Mouse (Mus musculus): ENCODE results near the gene Abcd1.
"Not testable (repeated sequence)": the region's sequence is repeated elsewhere in the genome, so short reads cannot be mapped to it uniquely, and the experiment has no call there.

Abcd1 gene

DNA sequence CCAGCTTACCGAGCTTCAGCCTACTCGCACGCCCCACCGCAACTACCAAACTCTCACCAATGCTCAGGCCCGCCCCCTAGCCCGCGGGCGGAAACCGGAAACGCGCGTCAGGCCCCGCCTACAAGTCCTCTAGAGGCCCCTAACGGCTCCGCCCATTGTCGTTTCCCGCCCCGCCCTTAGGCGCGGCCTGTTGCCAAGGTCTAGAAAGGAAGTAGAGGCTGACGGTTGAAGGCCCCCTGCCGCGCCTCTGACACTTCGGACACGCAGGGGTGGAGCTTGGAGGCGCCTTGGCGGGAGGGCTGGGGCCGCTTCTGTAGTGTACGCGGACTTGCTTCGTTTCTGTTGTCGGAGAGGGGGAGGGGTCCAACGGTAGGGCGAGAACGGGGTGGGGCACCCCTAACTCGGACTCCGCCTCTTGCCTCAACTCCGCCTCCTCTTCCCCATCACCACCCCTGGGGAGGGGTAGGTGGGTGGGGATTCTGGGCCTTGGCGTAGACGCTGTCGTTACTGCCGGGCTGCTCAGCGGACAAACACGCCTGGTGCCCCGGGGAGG, at the start of gene Abcd1, which contains the start of gene Bcap31:
TSS of gene Abcd1 (plus strand) at position 489 of the 553 bp plus-strand sequence.
TSS of gene Bcap31 (minus strand) at position 67 of the 553 bp plus-strand sequence.
- DNase-seq, result peak; percentile 88

DNA sequence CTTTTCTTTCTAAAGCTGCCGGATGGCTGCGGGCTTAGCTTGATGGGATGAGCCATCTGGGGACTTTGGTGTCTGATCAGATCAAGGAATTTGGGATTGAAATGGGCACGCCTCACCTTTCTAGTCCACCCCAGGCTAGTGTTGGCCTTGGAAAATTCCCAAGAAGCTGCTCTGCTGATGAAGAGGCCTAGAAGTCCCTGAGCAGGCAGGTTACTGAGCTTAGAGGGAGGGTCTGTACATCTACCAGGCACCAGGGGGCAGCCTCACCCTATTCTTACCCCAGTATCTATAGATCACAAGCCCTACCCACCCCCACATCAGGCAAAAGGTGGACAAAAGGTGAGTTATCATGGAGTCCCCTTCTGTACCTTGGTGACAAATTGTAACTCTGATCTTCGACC, 44.4 kb upstream of the Abcd1 start:
- DNase-seq, result peak; percentile 56

DNA sequence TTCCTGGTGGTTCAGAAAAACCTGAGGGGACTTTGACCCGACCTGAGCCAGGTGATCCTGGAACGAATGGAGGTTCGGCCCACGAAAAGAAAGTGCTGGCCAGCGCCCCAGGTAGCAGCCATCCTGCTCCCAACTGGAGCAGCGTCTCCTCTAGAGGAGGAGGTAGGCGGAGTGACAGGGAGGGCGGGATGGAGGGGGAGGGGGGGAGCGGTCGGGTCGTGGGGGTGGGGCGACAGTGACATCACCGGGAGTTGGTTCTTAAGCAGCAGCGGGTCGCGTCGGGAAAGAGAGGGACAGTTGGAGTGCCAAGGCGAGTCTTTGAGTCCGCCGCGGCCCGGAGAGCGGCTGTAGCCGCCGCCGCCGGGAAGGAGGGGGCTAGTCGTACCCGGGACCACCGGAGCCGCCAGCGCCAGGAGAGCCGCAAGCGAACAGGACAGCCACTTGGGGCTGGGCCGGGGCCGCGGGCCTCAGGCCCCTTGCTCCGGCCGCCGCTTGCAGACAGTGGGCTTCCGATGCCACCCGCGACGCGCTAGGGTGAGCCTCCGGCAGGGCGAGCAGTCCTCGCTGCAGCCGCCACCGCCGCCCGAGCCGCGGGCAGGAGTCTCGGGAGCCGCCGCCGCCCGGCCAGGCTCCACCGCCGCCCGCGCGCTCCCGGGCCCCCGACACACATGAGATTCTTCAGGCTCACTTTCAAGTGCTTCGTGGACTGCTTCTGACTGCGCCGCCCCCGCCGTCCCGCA, 43.3 kb upstream of the Abcd1 start, which contains the start of gene Slc6a8:
TSS of gene Slc6a8 (plus strand) at position 272 of the 740 bp plus-strand sequence.
- peak; percentile 43 for DNase-seq

DNA sequence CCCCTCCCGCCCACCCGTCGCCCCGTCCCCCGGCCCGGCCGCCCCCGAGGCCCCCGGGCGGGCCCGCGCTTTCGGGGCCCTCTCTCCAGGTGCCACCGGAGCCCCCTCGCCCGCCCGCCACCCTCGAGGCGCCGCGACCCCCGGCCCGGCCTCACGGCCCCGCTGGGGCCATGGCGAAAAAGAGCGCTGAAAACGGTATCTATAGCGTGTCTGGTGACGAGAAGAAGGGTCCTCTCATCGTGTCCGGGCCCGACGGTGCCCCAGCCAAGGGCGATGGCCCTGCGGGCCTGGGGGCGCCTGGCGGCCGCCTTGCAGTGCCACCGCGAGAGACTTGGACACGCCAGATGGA, 42.8 kb upstream of the Abcd1 start:
- DNase-seq, result no peak

DNA sequence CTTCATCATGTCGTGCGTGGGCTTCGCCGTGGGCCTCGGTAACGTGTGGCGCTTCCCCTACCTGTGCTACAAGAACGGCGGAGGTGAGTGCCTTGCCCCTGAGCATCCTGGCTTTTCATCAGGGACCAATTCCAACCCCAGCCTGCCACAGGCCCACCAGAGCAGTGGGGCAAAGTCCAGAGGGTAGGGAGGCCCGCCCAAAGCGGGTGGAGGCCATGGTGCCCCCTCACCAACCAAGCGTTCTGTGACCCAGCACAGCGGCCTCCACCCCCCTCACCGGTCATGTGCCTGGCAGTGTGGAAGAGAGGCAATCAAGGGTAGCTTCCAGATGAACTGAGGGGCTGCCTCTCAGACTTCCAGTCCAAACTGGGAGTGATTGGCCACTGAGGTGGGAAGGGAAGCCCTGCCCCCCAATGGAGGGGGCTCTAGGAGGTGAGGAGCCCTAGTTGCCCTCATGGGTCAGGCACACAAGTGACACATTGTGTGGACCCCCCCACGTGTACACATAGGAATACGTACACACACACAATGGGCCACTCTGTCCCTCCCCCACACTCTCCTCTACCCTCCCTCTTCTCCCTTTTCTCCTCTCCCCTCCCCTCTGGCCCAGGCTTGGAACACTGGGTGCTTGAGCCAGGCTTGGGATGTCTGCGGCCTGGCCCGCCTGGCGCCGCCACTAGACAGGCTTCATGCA, 42.3 kb upstream of the Abcd1 start:
- DNase-seq, result peak; percentile 43

DNA sequence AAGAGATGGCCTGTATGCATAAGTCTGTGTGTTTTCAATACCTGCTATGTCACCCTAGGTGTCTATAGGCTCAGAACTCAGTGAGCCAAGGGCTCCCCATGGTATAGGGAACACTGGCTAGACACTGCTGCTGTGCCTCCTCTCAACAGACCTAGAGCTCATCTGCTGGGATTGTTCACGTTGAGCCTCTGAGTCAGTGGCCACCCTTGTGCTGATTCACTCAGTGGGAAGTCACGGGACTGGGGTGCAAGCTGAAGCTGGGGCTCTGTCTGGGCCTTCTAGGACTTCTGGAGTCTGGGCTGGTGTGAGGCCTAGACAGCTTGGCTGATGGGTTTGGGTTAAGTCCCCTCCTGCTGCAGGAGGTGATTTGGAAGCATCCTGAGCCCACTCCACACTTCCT, 41.2 kb upstream of the Abcd1 start:
- DNase-seq, result no peak

DNA sequence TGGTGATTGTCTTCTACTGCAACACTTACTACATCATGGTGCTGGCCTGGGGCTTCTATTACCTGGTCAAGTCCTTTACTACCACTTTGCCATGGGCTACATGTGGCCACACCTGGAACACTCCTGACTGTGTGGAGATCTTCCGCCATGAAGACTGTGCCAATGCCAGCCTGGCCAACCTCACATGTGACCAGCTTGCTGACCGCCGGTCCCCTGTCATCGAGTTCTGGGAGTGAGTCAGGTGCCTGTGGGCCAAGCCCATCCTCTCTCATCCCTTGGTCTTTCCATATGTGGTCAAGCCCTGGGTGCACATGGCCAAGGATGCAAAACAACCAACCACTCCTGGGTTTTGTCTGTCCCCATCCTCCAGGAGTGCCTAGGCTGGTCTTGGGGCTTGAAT, 39.7 kb upstream of the Abcd1 start:
- no peak for DNase-seq

DNA sequence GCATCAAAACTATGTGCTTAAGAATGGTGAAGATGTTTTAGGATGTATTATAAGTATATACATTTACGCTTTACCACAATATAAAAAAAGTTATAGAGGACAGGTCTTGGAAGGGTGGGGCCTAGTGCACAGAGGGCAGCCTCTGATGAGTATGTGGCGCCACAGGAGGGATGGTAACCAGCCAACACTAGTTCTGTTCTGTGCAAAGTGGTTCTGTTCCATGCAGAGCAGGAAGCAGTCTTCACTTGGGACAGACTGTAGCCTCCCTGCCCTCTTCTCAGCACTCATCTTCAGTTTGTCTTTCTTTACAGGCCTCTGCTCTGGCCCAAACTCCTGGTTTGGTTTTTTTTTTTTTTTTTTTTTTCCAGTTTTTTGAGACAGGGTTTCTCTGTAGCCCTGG, 32.2 kb upstream of the Abcd1 start:
- no peak for DNase-seq

DNA sequence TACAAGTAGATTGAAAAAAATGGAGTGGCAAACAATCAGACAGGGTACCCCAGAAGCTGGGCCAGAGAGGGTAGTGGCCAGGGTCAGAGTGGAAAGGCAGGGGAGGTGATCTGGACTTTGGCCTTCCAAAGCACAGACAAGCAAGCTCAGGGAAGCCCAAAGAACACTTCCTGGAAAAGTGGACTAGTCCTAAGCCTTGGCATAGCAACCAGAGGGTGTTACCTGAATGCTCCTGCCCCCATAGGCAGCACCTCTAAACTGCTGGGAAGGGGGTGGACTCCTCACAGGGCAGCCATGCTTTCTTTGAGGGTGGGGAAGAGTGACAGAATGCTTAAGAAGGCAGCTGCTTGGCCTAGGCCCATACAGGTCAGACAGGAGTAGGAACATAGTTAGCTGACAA, 31.4 kb upstream of the Abcd1 start:
- DNase-seq, result no peak

DNA sequence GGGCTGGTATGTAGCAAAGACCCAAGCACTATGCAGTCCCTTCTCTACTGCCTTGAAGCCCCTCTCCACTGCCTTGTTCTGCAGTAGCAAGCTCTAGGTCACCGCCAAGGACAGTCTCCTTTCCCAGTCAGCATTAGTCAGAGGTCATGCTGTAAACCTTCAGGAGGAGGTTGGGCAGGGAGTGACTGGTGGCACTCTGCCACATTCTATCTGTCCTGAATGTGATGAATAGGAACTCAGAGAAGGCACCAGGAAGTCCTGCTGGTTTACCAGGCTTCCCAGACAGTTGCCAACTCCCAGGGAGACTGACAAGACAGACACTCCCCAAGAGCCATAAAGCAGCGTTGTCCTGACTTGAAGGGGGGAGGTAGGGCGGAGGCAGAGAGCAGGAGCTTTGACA, 30.8 kb upstream of the Abcd1 start:
- no peak for DNase-seq

DNA sequence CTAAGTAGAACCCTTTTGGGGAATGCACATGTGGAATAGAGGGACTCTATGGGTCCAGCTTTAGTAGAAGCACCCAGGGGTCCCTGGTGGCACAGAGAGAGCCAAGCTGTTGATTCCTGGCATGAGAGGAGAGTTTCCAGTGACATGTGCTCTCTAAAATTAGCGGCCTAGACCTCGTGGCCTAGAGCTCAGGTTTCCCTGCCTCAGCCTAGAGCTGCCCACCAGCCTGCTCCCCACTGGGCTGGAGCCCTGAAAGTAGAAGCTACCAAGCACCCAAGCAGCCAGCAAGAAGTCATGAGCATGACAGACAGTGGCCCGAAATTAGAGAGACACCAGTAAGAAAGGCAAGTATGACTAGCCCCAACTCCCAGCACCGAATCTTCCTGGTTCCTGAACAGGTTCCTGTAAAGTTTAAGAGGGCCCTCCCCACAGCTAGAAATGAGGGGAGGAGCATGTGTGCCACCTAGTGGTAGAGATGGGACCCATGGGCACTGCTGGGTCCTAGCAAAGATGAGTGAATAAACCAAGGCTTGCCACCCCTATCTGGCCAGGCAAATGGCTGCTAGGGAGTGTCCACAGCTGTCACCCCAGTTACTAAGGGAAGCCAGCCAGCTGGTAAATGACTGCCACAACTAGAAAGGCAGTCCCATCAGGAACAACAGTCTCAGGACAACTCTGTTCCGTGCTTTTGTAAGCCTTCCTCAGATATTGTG, 25.3 kb upstream of the Abcd1 start:
- peak; percentile 26 for DNase-seq

DNA sequence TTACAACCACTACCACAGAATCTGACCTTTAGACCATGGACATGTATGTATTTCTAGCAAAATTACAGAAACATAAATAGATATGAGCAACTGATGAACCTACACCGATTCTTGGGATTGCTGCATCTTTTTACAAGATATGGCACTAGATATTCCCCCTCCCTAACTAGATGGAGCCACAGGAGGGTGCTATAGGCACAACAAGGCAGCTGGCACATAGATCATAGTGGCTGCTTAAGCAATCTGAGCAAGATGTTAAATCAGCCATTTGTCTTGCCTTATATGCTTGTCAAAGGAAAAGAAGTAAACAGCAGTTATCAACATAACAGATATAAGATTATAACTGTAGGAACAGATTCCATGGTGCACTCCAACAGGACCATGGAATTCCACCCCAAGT, 15.9 kb upstream of the Abcd1 start:
- DNase-seq, result no peak

DNA sequence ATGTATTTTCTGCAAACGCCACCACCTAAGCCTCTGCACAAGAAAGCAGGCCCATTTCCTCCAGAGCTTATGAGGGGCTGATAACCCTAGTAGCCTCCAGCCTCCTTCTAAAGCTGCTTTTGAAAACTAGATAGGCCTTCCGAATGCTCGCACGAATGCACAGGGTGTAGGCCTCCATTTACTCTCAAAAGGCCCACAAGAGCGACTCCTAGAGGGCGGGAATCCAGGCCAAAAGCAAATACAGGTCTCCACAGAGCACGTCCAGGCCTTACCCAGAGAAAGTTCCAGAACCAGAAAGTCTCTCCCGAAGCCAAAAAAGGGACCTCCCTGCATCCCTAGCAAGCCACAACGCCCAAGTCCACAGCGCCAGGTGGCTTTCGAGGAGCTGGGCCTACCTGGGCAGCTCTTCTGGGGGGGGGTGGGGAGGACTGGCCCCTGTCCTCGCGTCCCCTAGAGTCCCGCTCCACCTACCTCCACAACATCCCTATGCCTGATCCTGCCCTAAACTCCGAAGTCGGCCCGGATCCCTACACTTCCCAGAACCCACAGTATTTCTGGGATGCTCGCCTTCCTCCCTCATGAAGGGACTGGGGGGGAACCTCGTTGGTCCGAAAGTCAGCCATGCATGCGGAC, 805 bp upstream of the Abcd1 start:
- no peak for DNase-seq

DNA sequence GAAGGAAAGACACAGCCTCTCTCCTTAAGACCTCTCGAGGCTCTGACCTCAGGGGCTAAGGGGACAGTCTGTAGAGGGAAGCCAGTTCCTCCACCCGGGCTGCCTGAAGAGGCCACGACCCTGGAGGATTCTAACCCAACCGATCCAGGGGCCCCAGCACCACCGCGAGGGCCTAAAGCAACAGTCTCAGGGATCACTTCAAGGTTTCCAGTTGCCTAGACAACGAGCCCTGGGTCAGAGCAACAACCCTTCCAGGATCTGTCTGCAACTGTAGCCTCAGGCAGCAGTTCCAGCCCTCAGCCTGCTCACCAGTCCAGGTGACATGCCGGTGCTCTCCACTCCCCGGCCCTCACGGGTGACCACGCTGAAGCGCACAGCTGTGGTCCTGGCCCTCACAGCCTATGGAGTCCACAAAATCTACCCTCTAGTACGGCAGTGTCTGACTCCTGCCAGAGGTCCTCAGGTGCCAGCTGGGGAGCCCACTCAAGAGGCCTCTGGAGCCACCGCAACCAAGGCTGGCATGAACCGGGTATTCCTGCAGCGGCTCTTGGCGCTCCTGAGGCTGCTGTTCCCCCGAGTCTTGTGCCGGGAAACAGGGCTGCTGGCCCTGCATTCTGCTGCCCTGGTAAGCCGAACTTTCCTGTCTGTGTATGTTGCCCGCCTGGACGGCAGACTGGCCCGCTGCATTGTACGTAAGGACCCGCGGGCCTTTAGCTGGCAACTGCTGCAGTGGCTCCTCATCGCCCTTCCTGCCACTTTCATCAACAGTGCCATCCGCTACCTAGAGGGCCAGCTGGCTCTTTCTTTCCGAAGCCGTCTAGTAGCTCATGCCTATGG, 530 bp downstream of the Abcd1 start:
- peak; percentile 11 for DNase-seq

DNA sequence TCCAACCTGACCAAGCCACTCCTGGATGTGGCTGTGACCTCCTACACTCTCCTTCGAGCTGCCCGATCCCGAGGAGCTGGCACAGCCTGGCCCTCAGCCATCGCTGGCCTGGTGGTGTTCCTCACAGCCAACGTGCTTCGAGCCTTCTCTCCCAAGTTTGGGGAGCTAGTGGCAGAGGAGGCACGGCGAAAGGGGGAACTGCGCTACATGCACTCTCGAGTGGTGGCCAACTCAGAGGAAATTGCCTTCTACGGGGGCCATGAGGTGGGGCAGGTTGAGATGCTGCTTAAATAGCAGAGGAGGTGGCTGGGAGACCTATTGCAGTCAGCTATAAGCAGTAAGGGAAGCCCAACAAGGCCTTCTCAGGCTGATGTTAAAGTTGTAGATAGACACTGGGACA, 1.3 kb downstream of the Abcd1 start:
- DNase-seq, result no peak

DNA sequence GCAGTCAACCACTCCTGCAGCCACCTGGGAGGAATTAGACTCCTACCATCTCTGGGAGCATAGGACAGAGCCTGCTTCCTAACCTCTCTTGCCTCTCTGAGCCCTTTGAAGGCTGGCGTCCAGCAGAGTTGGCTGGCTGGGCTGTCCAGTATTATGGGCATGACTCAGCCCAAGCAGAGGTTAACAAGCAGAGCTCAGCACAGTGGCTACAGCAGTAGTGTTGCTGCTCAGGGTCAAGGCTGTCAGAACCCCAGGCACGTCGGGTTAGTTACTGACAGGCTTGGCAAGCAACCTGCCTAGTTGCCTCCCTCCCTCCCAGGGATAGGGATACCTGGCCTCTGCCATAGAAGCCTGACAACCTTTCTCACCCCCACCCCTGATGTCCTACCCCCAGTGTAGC, 1.9 kb downstream of the Abcd1 start:
- DNase-seq, result no peak

DNA sequence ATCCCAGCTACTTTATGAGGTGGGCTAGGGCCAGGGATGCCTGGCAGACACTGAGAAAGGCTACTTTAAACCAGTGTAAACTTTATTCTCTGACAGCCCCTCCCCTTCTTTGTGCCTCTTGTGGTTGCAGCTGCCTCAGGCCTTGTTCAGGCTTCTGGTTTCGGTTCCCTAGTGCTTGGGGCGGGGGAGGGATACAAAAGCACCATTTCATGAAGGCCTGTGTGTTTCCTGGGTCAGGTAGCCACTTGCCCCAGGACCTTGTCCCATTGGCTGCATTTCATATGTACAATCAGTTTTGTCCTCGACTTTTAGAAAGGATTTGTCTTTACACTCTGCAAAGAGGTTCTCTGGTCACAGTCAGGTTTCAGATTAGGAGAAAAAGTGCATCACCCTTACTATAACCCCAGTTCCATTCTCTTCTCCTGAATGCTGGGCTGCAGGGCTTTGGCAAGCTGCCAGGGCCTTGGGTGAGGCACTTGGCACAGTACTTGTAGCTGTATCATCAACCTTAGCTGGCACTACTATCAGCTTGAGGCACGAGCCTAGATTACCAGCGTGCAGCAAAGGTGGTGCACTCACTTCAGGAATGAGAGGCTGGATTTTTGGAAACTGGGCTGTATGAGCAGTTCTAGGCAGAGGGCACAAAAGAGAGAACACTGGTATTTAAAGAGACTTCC, 2.4 kb downstream of the Abcd1 start:
- DNase-seq, result no peak

DNA sequence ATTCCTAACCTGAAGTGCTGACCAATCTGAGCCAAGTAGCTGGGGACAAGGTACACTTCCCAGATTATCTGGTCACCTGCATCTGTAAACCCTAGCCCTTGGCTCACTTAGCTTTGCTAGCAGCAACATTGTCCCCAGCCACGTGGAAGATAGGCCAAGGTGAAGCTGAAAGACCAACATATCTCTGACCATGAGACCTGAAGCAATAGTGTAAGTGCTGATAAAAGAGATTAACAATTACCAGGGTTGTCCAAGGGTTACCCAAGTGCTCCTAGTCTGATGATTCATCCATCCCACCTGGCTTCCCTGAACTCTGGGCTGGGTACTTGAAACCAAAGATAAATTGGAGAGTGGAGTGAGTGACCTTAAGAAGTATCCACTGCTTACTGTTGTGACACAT, 14.5 kb downstream of the Abcd1 start:
- no peak for DNase-seq

DNA sequence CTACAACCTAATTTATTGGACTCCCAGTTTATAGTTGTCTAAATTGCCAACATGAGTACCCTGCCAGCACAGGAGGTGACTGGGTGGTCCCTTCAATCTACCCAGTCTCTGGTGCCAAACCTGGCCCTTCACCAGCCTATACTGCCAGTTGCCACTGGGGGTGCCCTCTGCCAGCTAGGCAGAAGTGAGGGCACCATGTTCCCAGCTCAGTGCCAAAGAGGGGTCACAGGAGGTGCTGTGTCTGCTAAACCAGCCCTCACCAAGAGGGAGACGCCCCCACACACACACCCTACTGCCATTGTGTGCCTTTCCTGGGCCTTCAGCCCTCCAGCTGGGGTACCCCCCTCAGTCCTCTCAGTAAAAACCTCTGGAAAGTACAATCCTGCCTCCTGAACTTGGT, 21.8 kb downstream of the Abcd1 start:
- DNase-seq, result no peak

DNA sequence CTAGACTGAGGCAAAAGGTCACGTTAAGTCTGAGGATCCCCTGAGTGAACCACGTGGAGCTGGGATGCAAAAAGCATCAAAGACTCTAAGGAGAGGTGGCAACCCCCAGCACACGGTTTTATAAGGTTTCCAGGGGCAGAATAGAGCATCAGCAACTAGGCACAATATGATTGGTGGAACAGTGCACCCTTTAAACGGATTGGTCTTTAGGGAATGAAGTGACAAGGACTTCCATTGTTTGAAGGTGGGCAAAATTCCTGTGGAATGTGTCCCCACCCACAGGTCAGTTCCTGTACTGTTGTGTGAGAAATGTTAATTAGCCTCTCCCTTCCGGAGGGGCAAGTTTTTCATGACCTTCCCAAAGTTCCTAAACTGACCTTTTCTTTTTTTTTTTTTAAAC, 22.8 kb downstream of the Abcd1 start:
- no peak for DNase-seq

DNA sequence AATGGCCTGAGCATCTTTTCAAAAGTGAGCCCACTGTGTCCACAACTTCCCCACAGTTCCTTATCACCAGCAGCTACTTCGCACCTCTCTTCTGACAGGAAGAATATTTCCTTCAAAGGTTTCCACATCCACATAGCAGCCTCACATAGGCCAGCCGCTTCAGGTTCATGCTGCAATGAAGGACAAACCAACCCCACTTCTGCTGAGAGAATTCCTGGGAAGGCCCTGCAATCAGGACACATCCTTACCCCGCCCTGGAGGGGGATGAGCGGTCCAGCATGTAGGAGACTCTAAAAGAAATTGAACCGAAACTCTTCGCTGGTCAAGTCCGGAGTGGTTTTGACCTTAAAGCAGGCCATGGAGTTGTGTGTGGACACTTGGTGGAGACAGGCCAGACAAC, 23.4 kb downstream of the Abcd1 start:
- not testable (repeated sequence) for DNase-seq
